Mouse (Mus musculus): Measurements from ENCODE around the gene Clba1. TPM values are rescaled to one million over a fixed set of nuclear protein-coding genes. Genes with fewer than 3 reads are reported as not detected.

Gene Clba1
- polyA plus RNA-seq, 1 experiment from 2014 or later, result 12.5 TPM

- DNase-seq (ENCODE audit: low spot score), result no peak
- no peak for ATAC-seq (replicated peaks; ENCODE audit: low FRiP score)
- no peak overlapping the region for H3K4me3 ChIP-seq (ENCODE audit: low read depth, low read length)
- H3K4me2 ChIP-seq (ENCODE audit: low read depth, low read length, severe bottlenecking), result no peak overlapping the region
- H3K9ac ChIP-seq (ENCODE audit: low read length), result no peak overlapping the region
- no peaks in the 10 kb centered on the region for H3K4me1 ChIP-seq (replicated peaks; ENCODE audit: control insufficient read depth, insufficient read depth, low read length)
- H3K27me3 ChIP-seq (ENCODE audit: control insufficient read depth, insufficient read depth, low read length), result no peaks in the 10 kb centered on the region
- H3K36me3 ChIP-seq (ENCODE audit: control insufficient read depth, insufficient read depth, low read length), result no peaks in the 10 kb centered on the region
- WGBS, result 89% methylated on average over 3 of the region's 3 CpGs
- no peaks in the 10 kb centered on the region for H3K9me3 ChIP-seq (ENCODE audit: control insufficient read depth, low read length)
- no peak overlapping the region for H3K27ac ChIP-seq (ENCODE audit: low read depth, low read length)
These were observed 47.6 kb downstream of the Clba1 start for GRCm38 (mm10) chr12:112856338-112856737.

GRCm38 (mm10) chr12:112857021-112857925, 48.5 kb downstream of the Clba1 start:
- no peak overlapping the region for H3K4me3 ChIP-seq (ENCODE audit: low read depth, low read length)
- no peaks in the 10 kb centered on the region for H3K27me3 ChIP-seq (ENCODE audit: control insufficient read depth, insufficient read depth, low read length)
- no peaks in the 10 kb centered on the region for H3K36me3 ChIP-seq (ENCODE audit: control insufficient read depth, insufficient read depth, low read length)
- no peaks in the 10 kb centered on the region for H3K4me1 ChIP-seq (replicated peaks; ENCODE audit: control insufficient read depth, insufficient read depth, low read length)
- no peak overlapping the region for H3K9ac ChIP-seq (ENCODE audit: low read length)
- no peaks in the 10 kb centered on the region for H3K9me3 ChIP-seq (ENCODE audit: control insufficient read depth, low read length)
- no peak overlapping the region for H3K4me2 ChIP-seq (ENCODE audit: low read depth, low read length, severe bottlenecking)
- peak; percentile 39 for DNase-seq (ENCODE audit: low spot score)
- ATAC-seq (replicated peaks; ENCODE audit: low FRiP score), result no peak
- 72% methylated on average over 9 of the region's 9 CpGs for WGBS
- no peak overlapping the region for H3K27ac ChIP-seq (ENCODE audit: low read depth, low read length)

GRCm38 (mm10) chr12:112858581-112859336, 50.0 kb downstream of the Clba1 start:
- Histone ChIP-seq H3K27ac (ENCODE audit: low read depth, low read length) (no peak overlapping the region), H3K27me3 (ENCODE audit: control insufficient read depth, insufficient read depth, low read length) (no peaks in the 10 kb centered on the region), H3K4me2 (ENCODE audit: low read depth, low read length, severe bottlenecking) (no peak overlapping the region), H3K4me3 (ENCODE audit: low read depth, low read length) (no peak overlapping the region), H3K9ac (ENCODE audit: low read length) (no peak overlapping the region), H3K9me3 (ENCODE audit: control insufficient read depth, low read length) (no peaks in the 10 kb centered on the region), H3K4me1 (replicated peaks; ENCODE audit: control insufficient read depth, insufficient read depth, low read length) (no peaks in the 10 kb centered on the region), H3K36me3 (ENCODE audit: control insufficient read depth, insufficient read depth, low read length) (no peaks in the 10 kb centered on the region)
- WGBS, result 92% methylated on average over 9 of the region's 9 CpGs
- ATAC-seq (replicated peaks; ENCODE audit: low FRiP score) (no peak), DNase-seq (ENCODE audit: low spot score) (peak; percentile 41)

GRCm38 (mm10) chr12:112859930-112860329, 51.2 kb downstream of the Clba1 start:
- no peak overlapping the region for H3K9ac ChIP-seq (ENCODE audit: low read length)
- H3K4me3 ChIP-seq (ENCODE audit: low read depth, low read length), result no peak overlapping the region
- H3K4me1 ChIP-seq (replicated peaks; ENCODE audit: control insufficient read depth, insufficient read depth, low read length), result no peaks in the 10 kb centered on the region
- no peaks in the 10 kb centered on the region for H3K36me3 ChIP-seq (ENCODE audit: control insufficient read depth, insufficient read depth, low read length)
- DNase-seq (ENCODE audit: low spot score) (peak; percentile 42), ATAC-seq (replicated peaks; ENCODE audit: low FRiP score) (no peak)
- H3K9me3 ChIP-seq (ENCODE audit: control insufficient read depth, low read length), result no peaks in the 10 kb centered on the region
- no peaks in the 10 kb centered on the region for H3K27me3 ChIP-seq (ENCODE audit: control insufficient read depth, insufficient read depth, low read length)
- WGBS, result 86% methylated on average over 8 of the region's 8 CpGs
- no peak overlapping the region for H3K27ac ChIP-seq (ENCODE audit: low read depth, low read length)
- H3K4me2 ChIP-seq (ENCODE audit: low read depth, low read length, severe bottlenecking), result no peak overlapping the region

GRCm38 (mm10) chr12:112860765-112861164, 52.0 kb downstream of the Clba1 start:
- Histone ChIP-seq H3K4me1 (replicated peaks; ENCODE audit: control insufficient read depth, insufficient read depth, low read length) (no peaks in the 10 kb centered on the region), H3K27me3 (ENCODE audit: control insufficient read depth, insufficient read depth, low read length) (no peaks in the 10 kb centered on the region), H3K9me3 (ENCODE audit: control insufficient read depth, low read length) (no peaks in the 10 kb centered on the region), H3K27ac (ENCODE audit: low read depth, low read length) (no peak overlapping the region), H3K4me2 (ENCODE audit: low read depth, low read length, severe bottlenecking) (no peak overlapping the region), H3K4me3 (ENCODE audit: low read depth, low read length) (no peak overlapping the region), H3K9ac (ENCODE audit: low read length) (no peak overlapping the region), H3K36me3 (ENCODE audit: control insufficient read depth, insufficient read depth, low read length) (no peaks in the 10 kb centered on the region)
- ATAC-seq (replicated peaks; ENCODE audit: low FRiP score) (no peak), DNase-seq (ENCODE audit: low spot score) (no peak)
- 83% methylated on average over 7 of the region's 7 CpGs for WGBS

GRCm38 (mm10) chr12:112861911-112862321, 53.2 kb downstream of the Clba1 start:
- 68% methylated on average over 9 of the region's 9 CpGs for WGBS
- H3K4me1 ChIP-seq (replicated peaks; ENCODE audit: control insufficient read depth, insufficient read depth, low read length), result no peaks in the 10 kb centered on the region
- H3K27ac ChIP-seq (ENCODE audit: low read depth, low read length), result no peak overlapping the region
- DNase-seq (ENCODE audit: low spot score), result no peak
- H3K27me3 ChIP-seq (ENCODE audit: control insufficient read depth, insufficient read depth, low read length), result no peaks in the 10 kb centered on the region
- H3K9me3 ChIP-seq (ENCODE audit: control insufficient read depth, low read length), result no peaks in the 10 kb centered on the region
- ATAC-seq (replicated peaks; ENCODE audit: low FRiP score), result no peak
- no peak overlapping the region for H3K4me3 ChIP-seq (ENCODE audit: low read depth, low read length)
- no peaks in the 10 kb centered on the region for H3K36me3 ChIP-seq (ENCODE audit: control insufficient read depth, insufficient read depth, low read length)
- H3K4me2 ChIP-seq (ENCODE audit: low read depth, low read length, severe bottlenecking), result no peak overlapping the region
- H3K9ac ChIP-seq (ENCODE audit: low read length), result no peak overlapping the region

- H3K4me2 ChIP-seq (ENCODE audit: low read depth, low read length, severe bottlenecking), result no peak overlapping the region
- H3K9me3 ChIP-seq (ENCODE audit: control insufficient read depth, low read length), result no peaks in the 10 kb centered on the region
- DNase-seq (ENCODE audit: low spot score), result no peak
- H3K9ac ChIP-seq (ENCODE audit: low read length), result no peak overlapping the region
- H3K27me3 ChIP-seq (ENCODE audit: control insufficient read depth, insufficient read depth, low read length), result no peaks in the 10 kb centered on the region
- no peak overlapping the region for H3K4me3 ChIP-seq (ENCODE audit: low read depth, low read length)
- 89% methylated on average over 7 of the region's 7 CpGs for WGBS
- ATAC-seq (replicated peaks; ENCODE audit: low FRiP score), result no peak
- no peak overlapping the region for H3K27ac ChIP-seq (ENCODE audit: low read depth, low read length)
- 0 out of 2 replicates have a peak, but pooled peaks cover 2% of the 10 kb centered on the region for H3K4me1 ChIP-seq (replicated peaks; ENCODE audit: control insufficient read depth, insufficient read depth, low read length)
- H3K36me3 ChIP-seq (ENCODE audit: control insufficient read depth, insufficient read depth, low read length), result no peaks in the 10 kb centered on the region
These were observed 56.1 kb downstream of the Clba1 start for GRCm38 (mm10) chr12:112864804-112865203.

Measured in forebrain, embryonic 11.5 days (tissue).